Mouse (Mus musculus) hindbrain, embryonic 16.5 days (tissue): ENCODE data around the gene Lyrm1. TPM values are rescaled to one million over a fixed set of nuclear protein-coding genes. Genes with fewer than 3 reads are reported as not detected.

ENCODE experiments used
- ATAC-seq: fragments of 200-750 bp; cut with Nextera tagmentation; 2 replicates; pipeline ENCODE4 v1.8.0; 2017; ENCODE audit warnings: moderate TSS enrichment, moderate library complexity
- H3K27ac ChIP-seq: fragments of 300-500 bp; sonication (generic); 2 replicates; pipeline ENCODE4 v1.5.1; 2014; ENCODE audit warnings: low read depth, mild to moderate bottlenecking, control low read depth, low read length, moderate library complexity
- H3K27me3 ChIP-seq: fragments of 300-500 bp; sonication (generic); replicated peaks from 2 replicates; pipeline ENCODE4 v1.6.1; 2014; ENCODE audit warnings: low read length; ENCODE audit not compliant: control insufficient read depth, insufficient read depth
- H3K36me3 ChIP-seq: fragments of 300-500 bp; sonication (generic); 2 replicates; pipeline ENCODE4 v1.6.1; 2014; ENCODE audit warnings: mild to moderate bottlenecking, low read length, moderate library complexity, mixed read lengths; ENCODE audit not compliant: control insufficient read depth, insufficient read depth
- H3K4me1 ChIP-seq: fragments of 300-500 bp; sonication (generic); 2 replicates; pipeline ENCODE4 v1.6.1; 2014; ENCODE audit warnings: low read depth, low read length; ENCODE audit not compliant: control insufficient read depth, insufficient read depth
- H3K4me2 ChIP-seq: fragments of 300-500 bp; sonication (generic); 2 replicates; pipeline ENCODE4 v1.6.1; 2014; ENCODE audit warnings: mild to moderate bottlenecking, low read length, control low read depth, moderate library complexity
- H3K4me3 ChIP-seq: fragments of 300-500 bp; sonication (generic); 2 replicates; pipeline ENCODE4 v1.5.1; 2014; ENCODE audit warnings: mild to moderate bottlenecking, low read length, control low read depth, moderate library complexity
- H3K9ac ChIP-seq: fragments of 300-500 bp; sonication (generic); 2 replicates; pipeline ENCODE4 v1.6.1; 2014; ENCODE audit warnings: low read depth, mild to moderate bottlenecking, control low read depth, low read length, moderate library complexity
- H3K9me3 ChIP-seq: fragments of 300-500 bp; sonication (generic); 2 replicates; pipeline ENCODE4 v1.6.1; 2014; ENCODE audit warnings: mild to moderate bottlenecking, low read length, moderate library complexity; ENCODE audit not compliant: control insufficient read depth
- WGBS: fragments of 180-500 bp; shearing (Covaris S2); extraction: QIAGEN DNeasy Blood & Tissue Kit; methylation state at CpG from one replicate; pipeline ENCODE4 v1.1.7; 2014; 5-methylcytosine and 5-hydroxymethylcytosine counted together
- polyA plus RNA-seq: library from polyadenylated mRNA; unstranded; fragments of >200 nt; fragmentation: Nextera tagmentation; extraction: Ambion mirVana; gene quantifications from 2 replicates; pipeline ENCODE4 v1.2.1, GENCODE M21; 2015

Gene Lyrm1
- polyA plus RNA-seq, 1 experiment from 2014 or later, result 19.2 TPM

GRCm38 (mm10) chr7:119965651-119966395, 70.2 kb downstream of the Lyrm1 start:
- no peak overlapping the region for H3K27ac ChIP-seq
- no peaks in the 10 kb centered on the region for H3K9me3 ChIP-seq
- WGBS, result 88% methylated on average over 9 of the region's 9 CpGs
- no peak for ATAC-seq
- no peak overlapping the region for H3K4me2 ChIP-seq
- H3K4me3 ChIP-seq, result no peak overlapping the region
- no peaks in the 10 kb centered on the region for H3K36me3 ChIP-seq
- H3K9ac ChIP-seq, result no peak overlapping the region
- H3K4me1 ChIP-seq, result no peaks in the 10 kb centered on the region
- no peaks in the 10 kb centered on the region for H3K27me3 ChIP-seq

GRCm38 (mm10) chr7:119969320-119969719, 73.7 kb downstream of the Lyrm1 start:
- Histone ChIP-seq H3K4me3 (no peak overlapping the region), H3K36me3 (no peaks in the 10 kb centered on the region), H3K4me1 (no peaks in the 10 kb centered on the region), H3K27me3 (no peaks in the 10 kb centered on the region), H3K9me3 (no peaks in the 10 kb centered on the region), H3K9ac (no peak overlapping the region), H3K27ac (no peak overlapping the region), H3K4me2 (no peak overlapping the region)
- WGBS, result 87% methylated on average over 2 of the region's 2 CpGs
- ATAC-seq, result no peak

GRCm38 (mm10) chr7:119974214-119974613, 78.6 kb downstream of the Lyrm1 start:
- WGBS, result 83% methylated on average over 5 of the region's 5 CpGs
- Histone ChIP-seq H3K27me3 (no peaks in the 10 kb centered on the region), H3K9ac (no peak overlapping the region), H3K4me1 (no peaks in the 10 kb centered on the region), H3K4me2 (no peak overlapping the region), H3K36me3 (no peaks in the 10 kb centered on the region), H3K4me3 (no peak overlapping the region), H3K27ac (no peak overlapping the region), H3K9me3 (no peaks in the 10 kb centered on the region)
- ATAC-seq, result no peak

DNA sequence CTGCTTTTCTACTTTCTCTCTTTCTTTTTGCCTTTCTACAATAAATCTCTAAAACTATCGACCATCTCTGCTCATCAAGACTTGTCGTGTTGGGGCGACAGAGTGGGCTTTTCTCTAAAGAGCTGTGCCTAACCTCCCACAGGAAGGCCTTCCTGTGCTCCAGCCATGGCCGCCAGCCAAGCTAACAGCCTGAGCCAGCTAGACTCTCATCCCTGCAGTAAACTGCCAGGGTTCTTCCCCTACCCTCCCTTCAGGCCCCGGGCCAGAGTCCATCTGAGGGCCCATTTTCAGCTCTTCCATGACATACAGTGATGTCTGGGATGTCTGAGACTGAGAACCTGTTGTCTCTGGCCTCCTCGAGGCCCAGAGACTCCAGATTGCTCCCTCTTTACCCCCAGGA, 80.6 kb downstream of the Lyrm1 start:
- no peaks in the 10 kb centered on the region for H3K27me3 ChIP-seq
- H3K4me3 ChIP-seq, result no peak overlapping the region
- H3K36me3 ChIP-seq, result no peaks in the 10 kb centered on the region
- H3K4me2 ChIP-seq, result no peak overlapping the region
- H3K9me3 ChIP-seq, result no peaks in the 10 kb centered on the region
- 79% methylated on average over 6 of the region's 6 CpGs for WGBS
- H3K27ac ChIP-seq, result no peak overlapping the region
- H3K4me1 ChIP-seq, result no peaks in the 10 kb centered on the region
- no peak overlapping the region for H3K9ac ChIP-seq
- no peak for ATAC-seq

DNA sequence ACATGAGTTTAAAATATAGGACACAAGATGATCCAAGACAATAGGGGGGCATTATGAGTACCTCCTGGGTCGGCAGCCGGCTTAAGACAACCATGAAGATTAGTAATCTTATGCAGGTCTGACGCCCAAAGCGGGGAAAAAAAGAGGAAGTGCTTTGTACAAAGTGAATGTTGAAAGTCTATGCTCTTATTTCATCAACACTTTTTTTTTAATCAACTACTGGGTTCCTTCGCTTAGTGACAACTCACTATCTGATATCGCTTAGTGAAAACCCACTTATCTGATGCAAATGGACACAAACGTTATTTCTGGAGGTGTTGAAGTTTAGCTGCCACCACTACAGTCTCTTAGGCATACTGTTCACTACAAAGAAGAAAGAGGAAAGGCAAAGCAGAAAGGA, 81.9 kb downstream of the Lyrm1 start:
- no peak overlapping the region for H3K9ac ChIP-seq
- H3K27me3 ChIP-seq, result no peaks in the 10 kb centered on the region
- H3K9me3 ChIP-seq, result no peaks in the 10 kb centered on the region
- no peak overlapping the region for H3K4me2 ChIP-seq
- no peak for ATAC-seq
- 87% methylated on average over 7 of the region's 7 CpGs for WGBS
- no peak overlapping the region for H3K4me3 ChIP-seq
- H3K4me1 ChIP-seq, result no peaks in the 10 kb centered on the region
- no peak overlapping the region for H3K27ac ChIP-seq
- no peaks in the 10 kb centered on the region for H3K36me3 ChIP-seq

GRCm38 (mm10) chr7:119978576-119978975, 82.9 kb downstream of the Lyrm1 start:
- ATAC-seq, result no peak
- H3K9me3 ChIP-seq, result no peaks in the 10 kb centered on the region
- no peak overlapping the region for H3K9ac ChIP-seq
- no peak overlapping the region for H3K27ac ChIP-seq
- H3K4me2 ChIP-seq, result no peak overlapping the region
- no peaks in the 10 kb centered on the region for H3K27me3 ChIP-seq
- no peak overlapping the region for H3K4me3 ChIP-seq
- no peaks in the 10 kb centered on the region for H3K4me1 ChIP-seq
- H3K36me3 ChIP-seq, result no peaks in the 10 kb centered on the region

DNA sequence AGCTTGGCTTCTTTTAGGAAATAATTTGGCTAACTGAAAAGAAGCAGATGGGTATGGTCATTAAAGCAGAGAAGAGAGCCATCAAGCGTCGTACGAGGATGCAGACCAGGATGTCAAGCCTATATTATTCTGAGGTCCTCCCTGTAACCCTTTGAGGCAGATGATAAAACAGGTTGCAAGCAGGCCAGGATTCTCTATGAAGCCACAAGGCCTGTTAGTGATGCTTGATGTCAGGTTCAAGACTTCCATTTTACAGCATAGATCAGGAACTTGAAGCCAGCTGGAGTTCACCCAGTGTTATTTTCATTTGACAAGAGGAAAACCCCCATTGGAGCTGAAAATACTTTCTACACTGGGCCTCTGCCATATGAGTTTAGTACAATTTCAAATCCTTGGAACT, 84.5 kb downstream of the Lyrm1 start:
- no peak for ATAC-seq
- Histone ChIP-seq H3K4me3 (no peak overlapping the region), H3K4me2 (no peak overlapping the region), H3K9me3 (no peaks in the 10 kb centered on the region), H3K9ac (no peak overlapping the region), H3K27ac (no peak overlapping the region), H3K4me1 (no peaks in the 10 kb centered on the region), H3K27me3 (no peaks in the 10 kb centered on the region), H3K36me3 (no peaks in the 10 kb centered on the region)
- 84% methylated on average over 3 of the region's 3 CpGs for WGBS

DNA sequence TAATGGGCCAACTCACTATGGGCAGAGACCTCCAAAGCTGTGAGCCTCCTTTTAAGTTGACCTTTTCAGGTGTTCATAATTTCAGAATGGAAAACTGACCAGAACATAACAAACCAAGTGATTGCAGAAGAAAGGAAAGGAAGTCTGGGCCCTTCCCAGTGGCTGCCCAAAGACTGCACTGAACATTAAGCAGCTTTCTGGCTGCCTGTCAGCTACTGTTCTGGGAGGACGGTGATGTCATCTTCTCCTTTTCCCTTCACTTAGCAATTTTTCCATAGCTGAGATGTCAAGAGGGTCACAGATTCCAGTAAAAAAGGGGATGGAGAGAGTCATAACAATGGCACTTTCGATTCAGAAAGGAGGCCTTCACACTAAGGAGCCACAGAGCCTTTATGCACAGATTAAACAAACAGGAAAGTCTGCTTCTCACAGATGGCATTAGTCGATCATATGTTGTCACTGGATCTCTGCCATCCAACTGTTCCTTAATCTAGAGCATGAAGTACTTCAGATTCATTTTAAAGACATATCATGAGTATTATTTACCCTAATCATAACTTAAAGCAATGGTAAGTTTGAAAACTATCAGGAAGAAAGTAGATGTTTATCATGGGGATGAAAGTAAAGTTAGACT, 89.7 kb downstream of the Lyrm1 start:
- Histone ChIP-seq H3K36me3 (no peaks in the 10 kb centered on the region), H3K9me3 (no peaks in the 10 kb centered on the region), H3K27me3 (no peaks in the 10 kb centered on the region), H3K4me2 (no peak overlapping the region), H3K4me1 (no peaks in the 10 kb centered on the region), H3K9ac (no peak overlapping the region), H3K27ac (no peak overlapping the region), H3K4me3 (no peak overlapping the region)
- no peak for ATAC-seq
- WGBS, result 63% methylated on average over 3 of the region's 3 CpGs

DNA sequence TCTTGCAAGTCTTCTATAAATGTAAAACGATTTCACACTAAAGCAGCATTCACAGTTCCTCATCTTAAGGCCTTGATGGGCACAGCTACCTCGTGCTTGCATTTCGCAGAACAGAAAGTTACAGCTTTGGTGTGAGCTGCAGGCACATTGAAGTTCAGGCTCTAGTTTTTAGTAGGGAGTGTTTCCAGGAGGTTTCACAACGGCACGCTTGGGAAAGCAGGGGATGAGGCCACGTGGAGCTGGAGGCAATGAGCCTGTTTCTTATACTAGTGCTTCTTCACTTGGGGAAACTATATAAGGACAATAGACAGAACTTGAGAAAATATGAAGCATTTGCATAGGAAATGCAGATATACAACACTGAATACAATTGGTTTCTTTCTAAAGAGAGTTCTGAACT, 101.4 kb downstream of the Lyrm1 start:
- Histone ChIP-seq H3K4me2 (no peak overlapping the region), H3K27ac (no peak overlapping the region), H3K27me3 (no peaks in the 10 kb centered on the region), H3K9me3 (no peaks in the 10 kb centered on the region), H3K4me1 (no peaks in the 10 kb centered on the region), H3K4me3 (no peak overlapping the region), H3K9ac (no peak overlapping the region), H3K36me3 (no peaks in the 10 kb centered on the region)
- WGBS, result 80% methylated on average over 6 of the region's 6 CpGs
- no peak for ATAC-seq
